Mouse (Mus musculus): ENCODE measurements around the gene Kifc1. TPM values are rescaled to one million over a fixed set of nuclear protein-coding genes. Genes with fewer than 3 reads are reported as not detected.
"Not testable (repeated sequence)": the region's sequence is repeated elsewhere in the genome, so short reads cannot be mapped to it uniquely, and the experiment has no call there.

Gene Kifc1
- total RNA-seq, 2 experiments from 2014 or later, result 0.34 TPM; not detected in 1

DNA sequence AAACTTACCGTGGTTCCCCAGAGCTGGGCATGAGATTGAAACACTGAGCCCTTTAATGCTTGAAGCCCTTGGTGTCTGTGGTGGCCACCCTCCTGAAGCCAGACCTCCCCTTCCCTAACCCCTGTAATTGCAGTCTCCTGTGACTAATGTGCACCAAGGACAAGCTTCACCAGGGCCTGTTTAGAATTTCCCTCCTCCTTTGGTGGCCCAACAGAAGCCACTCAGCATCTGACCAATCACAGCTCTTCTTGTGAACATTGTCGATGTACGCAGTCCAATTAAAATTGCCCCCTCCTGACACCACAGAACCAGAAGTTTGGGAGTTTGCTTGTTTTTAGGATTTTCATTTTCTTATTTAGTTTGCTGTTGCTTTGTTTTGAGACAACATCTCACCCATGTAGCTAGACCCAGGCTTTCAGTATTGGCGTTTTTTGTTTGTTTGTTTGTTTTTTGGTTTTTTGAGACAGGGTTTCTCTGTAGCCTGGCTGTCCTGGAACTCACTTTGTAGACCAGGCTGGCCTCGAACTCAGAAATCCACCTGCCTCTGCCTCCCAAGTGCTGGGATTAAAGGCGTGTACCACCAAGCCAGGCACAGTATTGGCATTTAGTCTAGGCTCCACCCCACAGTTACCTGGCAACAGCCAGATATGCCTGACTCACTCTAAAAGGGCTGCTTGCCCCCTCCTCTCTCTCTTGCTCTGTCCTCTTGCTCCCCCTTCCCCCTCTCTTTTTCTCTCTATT, 13.6 kb upstream of the Kifc1 start:
- DNase-seq (ENCODE audit: low spot score), result not testable (repeated sequence)

DNA sequence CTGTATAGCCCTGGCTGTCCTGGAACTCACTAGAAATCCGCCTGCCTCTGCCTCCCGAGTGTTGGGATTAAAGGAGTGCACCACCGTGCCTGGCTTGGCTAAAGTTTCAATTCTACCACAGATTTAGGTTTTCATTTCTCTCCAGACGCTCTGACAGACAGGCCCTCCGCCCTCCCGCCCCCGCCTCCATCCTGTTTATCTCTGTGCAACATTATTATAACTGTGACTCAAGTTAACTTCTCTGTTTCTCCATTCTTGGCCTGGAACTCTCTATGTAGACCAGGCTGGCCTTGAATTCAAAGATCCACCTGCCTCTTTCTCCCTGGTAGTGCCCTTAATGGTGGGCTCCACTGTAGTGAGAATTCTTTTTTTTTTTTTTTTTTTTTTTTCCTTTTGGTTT, 12.0 kb upstream of the Kifc1 start:
- no peak for DNase-seq (ENCODE audit: low spot score)

DNA sequence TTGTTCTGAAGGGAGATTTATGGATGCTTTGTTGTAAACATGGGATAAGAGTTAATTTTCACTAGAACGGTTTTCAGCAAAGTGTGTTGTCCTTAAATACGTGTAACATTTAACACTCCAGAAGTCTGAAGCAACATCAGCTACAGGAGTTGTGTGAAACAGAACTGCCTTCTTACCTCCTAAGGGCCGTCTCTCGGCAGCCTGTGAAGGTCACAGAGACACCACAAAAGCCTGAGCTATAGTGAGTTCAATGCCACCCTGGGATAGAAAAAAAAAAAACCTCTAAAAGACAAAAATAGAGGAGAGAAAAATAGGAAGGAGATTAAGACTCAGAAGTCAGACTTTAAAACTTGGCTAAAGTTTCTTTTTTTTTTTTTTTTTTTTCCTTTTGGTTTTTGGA, 11.6 kb upstream of the Kifc1 start:
- no peak for DNase-seq (ENCODE audit: low spot score)

DNA sequence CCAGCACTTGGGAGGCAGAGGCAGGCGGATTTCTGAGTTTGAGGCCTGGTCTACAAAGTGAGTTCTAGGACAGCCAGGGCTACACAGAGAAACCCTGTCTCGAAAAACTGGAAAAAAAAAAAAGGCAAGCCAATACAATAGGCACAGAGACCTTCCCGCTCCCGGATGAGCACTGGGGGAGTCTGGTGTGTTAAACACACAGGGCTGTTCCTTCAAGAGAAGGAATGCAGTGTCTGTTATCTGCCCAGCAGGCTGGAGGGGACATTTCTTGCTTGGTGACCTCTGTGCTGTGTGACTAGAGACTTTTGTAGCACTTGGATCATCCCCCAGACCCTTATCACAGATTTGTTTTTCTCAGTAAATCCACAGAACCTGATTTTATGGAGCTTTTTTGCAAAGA, 11.2 kb upstream of the Kifc1 start:
- no peak for DNase-seq (ENCODE audit: low spot score)

DNA sequence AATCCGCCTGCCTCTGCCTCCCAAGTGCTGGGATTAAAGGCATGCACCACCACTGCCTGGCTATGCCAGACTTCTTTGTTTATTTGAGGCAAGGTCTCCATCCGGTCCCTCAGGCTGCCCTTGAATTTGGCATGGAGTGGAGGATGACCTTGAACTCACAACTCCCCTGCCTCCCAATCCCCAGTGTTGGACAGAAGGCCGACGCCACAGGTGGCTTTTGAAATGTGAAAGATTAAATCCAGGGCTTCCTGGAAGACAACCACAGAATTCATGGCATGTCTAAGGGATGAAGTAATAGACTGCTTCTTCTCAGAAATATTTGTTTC, 10.5 kb upstream of the Kifc1 start:
- no peak for DNase-seq (ENCODE audit: low spot score)

DNA sequence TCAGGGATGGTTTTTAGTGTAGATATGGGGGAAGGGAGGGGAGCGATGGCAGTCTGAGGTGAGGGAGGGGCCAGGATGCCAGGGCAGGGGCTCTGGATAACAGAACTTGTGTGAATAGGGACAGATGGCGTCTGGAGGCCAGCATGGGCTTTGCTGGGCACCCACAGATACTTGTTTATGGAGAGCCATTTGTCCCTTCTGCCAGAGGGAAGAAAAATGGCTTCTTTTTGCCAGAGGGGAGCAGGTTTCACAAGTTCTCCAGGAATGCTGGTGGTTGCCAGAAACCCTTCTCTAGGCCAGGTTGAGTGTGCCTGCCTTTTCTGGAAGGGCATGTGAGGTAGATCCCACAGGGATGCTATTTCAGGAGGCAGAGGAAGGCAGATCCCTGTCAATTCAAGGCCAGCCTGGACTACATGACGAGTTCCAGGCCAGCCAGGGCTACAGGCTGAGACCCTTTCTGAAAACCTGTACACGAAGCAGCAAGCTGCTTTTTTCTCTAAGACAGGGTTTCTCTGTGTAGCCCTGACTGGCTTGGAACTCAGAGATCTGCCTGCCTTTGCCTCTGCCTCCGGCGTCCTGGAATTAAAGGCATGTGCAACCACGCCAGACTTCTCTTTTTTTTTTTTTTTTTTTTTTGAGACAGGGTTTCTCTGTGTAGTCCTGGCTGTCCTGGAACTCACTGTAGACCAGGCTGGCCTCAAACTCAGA, 10.0 kb upstream of the Kifc1 start:
- DNase-seq (ENCODE audit: low spot score), result no peak

DNA sequence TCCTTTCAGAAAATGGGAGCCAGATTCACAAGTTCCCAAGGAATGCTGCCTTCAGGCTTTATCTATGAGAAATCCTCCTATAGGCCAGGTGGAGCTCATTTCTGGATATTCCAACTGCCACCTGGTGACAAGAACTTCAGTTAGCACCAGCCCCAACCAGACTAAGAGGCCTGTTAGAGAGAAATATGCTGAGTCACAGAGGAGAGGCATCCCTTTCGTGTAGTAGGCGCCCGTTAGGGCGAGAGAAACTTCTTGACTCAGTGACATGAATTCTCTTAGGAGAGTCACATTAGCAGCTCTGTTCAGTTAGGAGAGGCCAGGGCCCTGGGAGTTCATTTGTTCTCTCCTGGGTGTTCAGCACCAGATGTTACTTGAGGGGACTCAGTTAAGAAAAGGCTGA, 9.2 kb upstream of the Kifc1 start:
- no peak for DNase-seq (ENCODE audit: low spot score)

DNA sequence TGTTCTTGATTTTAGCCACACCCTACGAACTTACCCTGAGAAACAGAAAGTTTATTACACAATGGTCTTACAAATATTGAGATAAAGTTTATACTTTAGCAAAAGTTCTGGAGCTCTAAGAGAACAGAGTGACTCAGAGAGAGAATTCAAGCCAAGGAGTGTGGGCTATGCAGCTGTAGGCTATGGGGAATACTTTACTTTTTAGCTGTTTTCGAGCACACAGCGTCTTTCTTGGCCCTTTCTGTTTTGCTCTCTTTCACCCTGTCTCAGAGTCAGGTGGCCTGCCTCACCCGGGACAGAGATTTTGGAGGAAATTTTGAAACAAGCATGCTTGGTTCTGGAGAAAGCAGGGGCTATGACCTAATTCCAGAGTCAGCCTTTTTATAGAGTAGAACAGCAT, 7.7 kb upstream of the Kifc1 start:
- DNase-seq (ENCODE audit: low spot score), result not testable (repeated sequence)

DNA sequence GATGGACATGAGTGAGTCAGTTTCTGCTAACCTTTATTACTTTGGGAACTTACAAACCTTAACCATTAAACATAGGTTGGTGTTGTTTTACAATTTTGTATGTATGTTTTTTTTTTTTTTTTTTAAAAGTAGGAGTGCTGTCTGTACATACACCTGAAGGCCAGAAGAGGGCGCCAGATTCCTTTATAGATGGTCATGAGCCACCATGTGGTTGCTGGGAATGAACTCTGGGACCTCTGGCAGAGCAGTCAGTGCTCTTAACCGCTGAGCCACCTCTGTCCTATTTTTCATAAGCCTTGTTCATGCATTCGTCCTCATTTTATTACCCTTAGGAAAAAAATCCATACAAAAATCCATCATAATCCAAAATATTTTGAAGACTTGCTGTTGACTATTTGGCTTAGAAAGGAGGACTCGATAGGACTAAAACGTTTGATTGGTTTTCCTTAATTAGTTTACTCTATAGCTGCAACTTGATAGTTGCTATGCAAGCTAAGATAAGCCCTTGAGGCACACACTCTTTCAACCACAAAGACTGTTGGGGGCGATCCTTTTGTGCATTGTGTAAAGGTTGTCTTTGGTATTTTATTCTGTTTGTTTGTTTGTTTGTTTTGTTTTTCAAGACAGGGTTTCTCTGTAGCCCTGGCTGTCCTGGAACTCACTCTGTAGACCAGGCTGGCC, 6.8 kb upstream of the Kifc1 start:
- no peak for DNase-seq (ENCODE audit: low spot score)

DNA sequence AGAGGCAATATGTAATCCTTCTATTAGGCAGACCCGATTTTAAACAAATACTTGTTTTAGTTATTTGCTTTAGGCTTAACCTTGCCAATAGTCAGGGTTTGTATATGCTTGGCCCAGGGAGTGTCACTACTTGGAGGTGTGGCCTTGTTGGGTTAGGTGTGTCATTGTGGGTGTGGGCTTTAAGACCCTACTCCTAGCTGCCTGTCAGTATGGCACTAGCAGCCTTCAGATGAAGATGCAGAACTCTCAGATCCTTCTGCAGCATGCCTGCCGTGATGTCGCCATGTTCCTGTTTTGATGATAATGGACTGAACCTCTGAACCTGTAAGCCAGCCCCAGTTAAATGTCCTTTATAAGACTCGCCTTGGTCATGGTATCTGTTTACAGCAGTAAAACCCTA, 2.5 kb upstream of the Kifc1 start:
- not testable (repeated sequence) for DNase-seq (ENCODE audit: low spot score)

DNA sequence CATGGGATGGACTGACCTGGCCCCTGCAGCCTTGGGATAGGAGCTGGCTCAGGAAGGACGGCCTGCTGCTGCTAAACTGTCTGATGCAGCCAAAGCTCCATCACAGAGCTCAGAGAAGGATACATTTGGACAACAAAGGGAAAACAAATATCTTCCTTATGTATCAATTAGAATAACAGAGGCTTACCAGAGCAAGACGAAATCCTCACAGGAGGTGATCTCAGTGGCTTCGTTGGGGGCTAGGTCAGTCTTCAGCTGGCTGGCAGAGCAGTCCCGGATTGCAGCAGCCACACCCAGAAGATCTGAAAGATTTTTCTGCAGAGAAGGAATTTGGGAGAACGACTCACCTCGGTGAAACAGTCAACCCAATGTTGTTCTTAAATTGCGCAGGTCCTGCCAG, 2.0 kb upstream of the Kifc1 start:
- no peak for DNase-seq (ENCODE audit: low spot score)

DNA sequence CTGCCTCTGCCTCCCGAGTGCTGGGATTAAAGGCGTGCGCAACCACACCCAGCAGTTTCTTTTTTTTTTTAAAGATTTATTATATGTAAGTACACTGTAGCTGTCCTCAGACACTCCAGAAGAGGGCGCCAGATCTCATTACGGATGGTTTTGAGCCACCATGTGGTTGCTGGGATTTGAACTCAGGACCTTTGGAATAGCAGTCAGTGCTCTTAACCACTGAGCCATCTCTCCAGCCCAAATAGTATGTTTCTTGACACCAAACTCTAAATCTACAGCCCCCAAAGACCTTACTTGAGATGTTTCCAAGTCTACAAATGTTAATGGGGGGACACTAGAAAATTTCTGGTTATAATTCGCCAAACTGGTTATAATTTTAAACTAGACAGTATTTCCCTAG, 1.4 kb upstream of the Kifc1 start:
- DNase-seq (ENCODE audit: low spot score), result not testable (repeated sequence)

DNA sequence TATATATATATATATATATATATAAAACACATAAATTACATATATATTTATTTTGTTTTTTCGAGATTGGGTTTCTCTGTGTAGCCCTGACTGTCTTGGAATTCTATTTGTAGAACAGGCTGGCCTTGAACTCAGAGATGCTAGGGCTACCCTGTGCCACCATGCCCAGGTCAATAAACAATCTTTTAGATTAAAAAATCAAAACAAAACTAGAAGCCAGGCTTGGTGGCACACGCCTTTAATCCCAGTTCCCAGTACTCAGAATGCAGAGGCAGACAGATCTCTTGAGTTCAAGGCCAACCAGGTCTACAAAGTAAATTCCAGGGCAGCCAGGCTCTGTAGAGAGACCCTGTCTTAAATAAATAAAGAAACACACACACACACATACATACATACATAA, 896 bp upstream of the Kifc1 start:
- DNase-seq (ENCODE audit: low spot score), result no peak

DNA sequence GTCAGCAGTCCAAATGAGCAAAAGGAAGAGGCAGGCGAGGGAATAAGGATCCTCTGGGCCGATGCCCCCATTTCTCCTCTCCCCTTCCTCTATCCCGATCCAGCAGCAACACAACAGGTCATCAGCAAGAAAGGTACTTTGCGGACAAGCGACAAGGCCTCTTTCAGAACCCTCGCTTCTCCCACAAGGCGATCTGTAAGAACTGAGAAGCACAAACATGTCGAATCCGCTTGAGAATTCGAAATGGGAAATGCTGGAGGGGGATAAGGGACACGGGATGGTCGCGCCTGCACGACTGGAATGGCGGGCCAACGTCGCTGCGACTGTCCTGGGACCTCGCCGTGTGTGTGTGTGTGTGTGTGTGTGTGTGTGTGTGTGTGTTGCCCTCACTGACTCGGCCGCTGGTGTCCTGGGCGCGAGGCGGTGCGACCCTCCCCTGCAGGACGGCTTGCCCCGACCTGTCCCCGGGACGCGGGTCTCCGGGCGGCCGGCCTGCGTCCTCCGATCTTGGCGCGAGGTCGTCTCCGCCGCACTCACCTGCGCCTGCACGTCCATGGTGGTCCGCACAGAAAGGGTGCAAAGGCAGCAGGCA, 424 bp downstream of the Kifc1 start:
- not testable (repeated sequence) for DNase-seq (ENCODE audit: low spot score)

DNA sequence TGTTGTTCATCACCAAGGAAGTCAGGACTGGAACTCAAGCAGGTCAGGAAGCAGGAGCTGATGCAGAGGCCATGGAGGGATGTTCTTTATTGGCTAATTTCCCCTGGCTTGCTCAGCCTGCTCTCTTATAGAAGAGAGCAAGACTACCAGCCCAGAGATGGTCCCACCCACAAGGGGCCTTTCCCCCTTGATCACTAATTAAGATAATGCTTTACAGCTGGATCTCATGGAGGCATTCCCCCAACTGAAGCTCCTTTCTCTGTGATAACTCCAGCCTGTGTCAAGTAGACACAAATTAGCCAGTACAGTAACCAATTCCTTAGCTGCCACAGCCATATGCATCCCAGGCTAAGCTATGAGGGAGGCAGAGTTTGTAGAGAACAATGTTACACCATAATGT, 2.2 kb downstream of the Kifc1 start:
- DNase-seq (ENCODE audit: low spot score), result not testable (repeated sequence)

DNA sequence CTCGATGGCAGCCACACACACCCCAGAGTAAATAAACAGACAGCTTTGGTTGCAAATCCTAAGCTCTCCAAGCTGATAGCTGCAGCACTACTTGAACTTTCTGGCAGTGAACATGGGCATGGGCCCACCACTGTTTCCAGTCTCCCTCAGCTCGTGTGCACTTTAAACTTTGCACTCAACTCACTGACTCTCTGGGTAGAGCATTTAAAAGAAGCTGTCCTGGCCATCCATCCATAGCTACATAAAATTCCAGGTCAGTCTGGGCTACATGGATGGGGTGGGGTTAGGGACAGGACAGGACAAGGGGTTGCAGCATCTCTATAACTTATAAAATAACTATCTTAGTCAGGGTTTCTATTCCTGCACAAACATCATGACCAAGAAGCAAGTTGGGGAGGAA, 2.7 kb downstream of the Kifc1 start:
- not testable (repeated sequence) for DNase-seq (ENCODE audit: low spot score)

DNA sequence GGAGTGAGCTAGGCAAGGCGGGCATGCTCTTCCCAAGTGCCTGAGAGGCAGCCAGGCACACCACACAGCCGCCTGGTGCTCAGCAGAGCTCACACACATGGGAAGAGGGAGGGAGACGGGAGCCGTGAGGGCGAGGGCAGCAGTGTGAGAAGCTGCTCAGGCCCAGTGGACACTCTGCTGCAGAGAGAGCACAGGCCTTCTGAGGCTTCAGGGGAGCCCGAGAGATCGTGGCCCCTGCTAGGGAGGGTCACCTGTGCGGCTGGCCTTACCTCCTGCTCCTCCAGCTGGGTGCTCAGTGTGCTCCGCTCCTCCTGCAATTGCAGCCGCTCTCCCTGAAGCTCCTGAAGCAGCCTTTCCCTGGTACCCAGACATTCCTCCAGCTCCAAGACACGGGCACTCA, 6.1 kb downstream of the Kifc1 start:
- not testable (repeated sequence) for DNase-seq (ENCODE audit: low spot score)

DNA sequence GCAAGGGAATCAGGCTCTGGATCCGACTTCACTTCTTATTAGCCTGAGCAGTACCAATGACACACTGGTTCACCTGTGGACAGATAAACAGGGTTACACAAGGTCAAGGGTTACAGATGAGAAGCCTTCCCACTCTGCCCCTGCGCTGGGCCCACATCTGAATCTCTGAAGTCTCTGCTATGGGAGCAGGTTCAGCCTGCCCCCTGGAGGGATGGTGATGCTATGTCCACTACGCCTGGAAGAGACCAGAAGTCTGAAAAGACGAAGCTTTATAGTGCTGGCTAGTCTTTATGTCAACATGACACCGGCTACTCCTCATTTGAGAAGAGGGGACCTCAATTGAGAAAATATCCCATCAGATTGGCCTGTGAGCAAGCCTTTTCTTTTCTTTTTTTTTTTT, 14.7 kb downstream of the Kifc1 start:
- DNase-seq (ENCODE audit: low spot score), result not testable (repeated sequence)

DNA sequence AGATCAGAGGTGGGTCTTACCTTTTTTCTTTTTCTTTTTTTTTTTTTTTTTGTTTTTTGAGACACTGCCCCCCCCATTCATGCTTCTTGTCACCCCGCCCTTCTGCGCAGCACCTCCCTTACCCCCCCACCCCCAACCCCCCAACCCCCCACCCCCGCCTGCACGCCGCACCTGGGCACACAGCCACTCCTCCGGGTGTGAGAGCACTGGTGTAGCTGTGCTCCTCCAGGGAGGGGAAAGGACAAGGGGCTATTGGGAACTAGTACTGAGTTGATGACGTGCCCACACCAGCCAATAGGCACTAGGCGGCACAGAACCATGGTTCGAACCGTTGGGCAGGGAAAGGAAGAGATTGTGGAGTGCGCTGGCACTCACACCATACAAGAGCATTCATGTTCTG, 16.1 kb downstream of the Kifc1 start:
- no peak for DNase-seq (ENCODE audit: low spot score)

DNA sequence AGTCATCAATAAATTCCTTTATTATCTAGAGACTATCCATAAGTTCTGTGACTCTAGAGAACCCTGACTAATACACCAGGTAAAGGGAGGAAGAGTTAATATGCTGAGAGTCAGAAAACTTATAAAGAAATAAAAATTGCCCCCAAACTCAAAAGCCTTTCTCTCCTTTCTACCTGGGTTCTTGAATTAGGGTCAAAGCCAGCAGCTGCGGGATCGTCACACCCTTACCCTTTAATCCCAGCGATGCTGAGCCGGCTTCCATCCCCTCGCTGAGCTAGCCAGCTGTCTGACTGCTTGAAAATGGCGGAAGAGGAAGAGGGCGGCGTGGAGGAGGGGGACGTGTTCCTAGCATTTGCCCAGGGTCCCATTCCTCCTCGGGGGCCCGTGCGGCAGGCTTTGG, 16.9 kb downstream of the Kifc1 start, which contains the start of gene Gm7029:
Gene Gm7029 (plus strand): TSS at position 301 of the 400 bp plus-strand sequence.
- DNase-seq (ENCODE audit: low spot score), result not testable (repeated sequence)

DNA sequence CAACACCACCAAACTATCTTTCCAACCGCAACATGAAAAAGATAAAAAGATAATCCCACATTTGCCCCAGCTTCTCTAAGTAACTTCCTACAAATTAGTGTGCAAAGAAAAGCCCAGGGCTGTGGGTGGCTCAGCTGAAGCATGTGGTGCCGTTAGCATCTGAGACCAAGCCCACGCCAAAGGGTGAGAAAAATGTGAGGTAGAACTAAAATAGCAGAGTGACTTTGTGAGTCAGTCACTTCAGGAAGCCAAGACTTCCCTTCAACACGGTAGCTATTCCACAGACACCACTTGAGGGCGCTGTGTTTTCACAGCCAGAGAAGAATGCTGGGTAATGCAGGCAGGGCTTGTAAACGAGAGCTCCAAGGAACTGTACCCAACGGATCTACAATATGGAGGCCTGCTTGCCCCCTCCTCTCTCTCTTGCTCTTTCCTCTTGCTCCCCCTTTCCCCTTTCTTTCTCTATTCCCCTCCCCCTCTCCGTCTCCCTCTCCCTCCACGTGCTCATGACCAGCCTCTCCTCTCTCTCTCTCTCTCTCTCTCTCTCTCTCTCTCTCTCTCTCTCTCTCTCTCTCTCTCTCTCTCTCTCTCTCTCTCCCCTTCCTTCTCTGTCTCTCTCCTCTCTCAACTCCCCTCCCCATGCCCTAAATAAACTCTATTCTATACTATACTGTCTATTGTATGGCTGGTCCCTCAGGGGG, 25.0 kb downstream of the Kifc1 start:
- DNase-seq (ENCODE audit: low spot score), result peak; percentile 42

DNA sequence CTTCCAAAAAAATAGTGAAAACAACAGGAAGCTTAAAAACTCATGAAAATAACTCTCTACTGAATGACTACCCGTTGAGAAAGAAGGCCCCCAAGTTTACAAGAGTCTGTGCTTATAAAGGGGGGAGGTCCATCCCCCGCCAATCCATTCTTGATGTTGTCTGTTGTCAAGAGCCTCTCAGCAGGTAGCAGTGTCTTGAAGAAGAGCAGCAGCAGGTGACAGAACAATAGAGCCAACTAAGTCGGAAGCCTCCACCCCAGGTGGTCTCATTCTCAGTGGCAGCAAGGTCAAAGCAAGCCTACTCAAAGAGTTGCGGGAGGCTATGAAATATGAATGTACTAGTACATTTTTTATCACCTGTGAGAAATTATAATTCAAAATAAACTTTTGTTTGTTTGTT, 32.6 kb downstream of the Kifc1 start:
- DNase-seq (ENCODE audit: low spot score), result no peak

Measured in gastrocnemius, adult 18-20 months (tissue).